Mouse (Mus musculus): ENCODE results near the gene Ubr2. TPM values are rescaled to one million over a fixed set of nuclear protein-coding genes. Genes with fewer than 3 reads are reported as not detected.

Ubr2 gene
- total and polyA plus RNA-seq, 2 experiments from 2014 or later: 7.8 to 23.1 TPM

GRCm38 (mm10) chr17:47005741-47006405, 4.5 kb downstream of the Ubr2 start:
- DNase-seq (no peak), ATAC-seq (no peak)
- 70% methylated on average over 7 of the region's 7 CpGs for WGBS
- Histone ChIP-seq H3K9ac (no peak overlapping the region), H3K4me2 (ENCODE audit: low read depth) (no peak overlapping the region), H3K4me1 (ENCODE audit: insufficient read depth) (peaks cover 6% of the 10 kb centered on the region; the same call in 1 of the 2 replicates), H3K9me3 (ENCODE audit: low read length) (no peaks in the 10 kb centered on the region), H3K36me3 (ENCODE audit: insufficient read depth) (peaks cover 6% of the 10 kb centered on the region; the same call in 1 of the 2 replicates), H3K27me3 (ENCODE audit: insufficient read depth, low read length) (no peaks in the 10 kb centered on the region), H3K4me3 (ENCODE audit: low read depth, low read length) (no peak overlapping the region), H3K27ac (ENCODE audit: low read depth, low read length) (no peak overlapping the region)
- TF ChIP-seq CTCF (IDR thresholded peaks at IDR 0.05; ENCODE audit: low read depth): no peak

GRCm38 (mm10) chr17:47003305-47003704, 7.1 kb downstream of the Ubr2 start:
- H3K4me1 ChIP-seq (ENCODE audit: insufficient read depth): no peaks in the 10 kb centered on the region
- no peak overlapping the region for H3K9ac ChIP-seq
- H3K4me3 ChIP-seq (ENCODE audit: low read depth, low read length): no peak overlapping the region
- H3K27ac ChIP-seq (ENCODE audit: low read depth, low read length): no peak overlapping the region
- no peaks in the 10 kb centered on the region for H3K9me3 ChIP-seq (ENCODE audit: low read length)
- peaks cover 28% of the 10 kb centered on the region for H3K36me3 ChIP-seq (ENCODE audit: insufficient read depth)
- no peak for TF ChIP-seq CTCF (IDR thresholded peaks at IDR 0.05; ENCODE audit: low read depth)
- no peak for ATAC-seq
- WGBS: 88% methylated on average over 8 of the region's 8 CpGs
- DNase-seq: no peak
- no peaks in the 10 kb centered on the region for H3K27me3 ChIP-seq (ENCODE audit: insufficient read depth, low read length)
- H3K4me2 ChIP-seq (ENCODE audit: low read depth): no peak overlapping the region

- no peaks in the 10 kb centered on the region for H3K4me1 ChIP-seq (ENCODE audit: insufficient read depth)
- H3K36me3 ChIP-seq (ENCODE audit: insufficient read depth): peaks cover 37% of the 10 kb centered on the region
- H3K27me3 ChIP-seq (ENCODE audit: insufficient read depth, low read length): no peaks in the 10 kb centered on the region
- no peaks in the 10 kb centered on the region for H3K9me3 ChIP-seq (ENCODE audit: low read length)
- TF ChIP-seq CTCF (IDR thresholded peaks at IDR 0.05; ENCODE audit: low read depth): no peak
- DNase-seq (no peak), ATAC-seq (no peak)
- 88% methylated on average over 5 of the region's 5 CpGs for WGBS
- H3K4me2 ChIP-seq (ENCODE audit: low read depth): no peak overlapping the region
- H3K27ac ChIP-seq (ENCODE audit: low read depth, low read length): no peak overlapping the region
- no peak overlapping the region for H3K9ac ChIP-seq
- H3K4me3 ChIP-seq (ENCODE audit: low read depth, low read length): no peak overlapping the region
These were observed 8.0 kb downstream of the Ubr2 start for GRCm38 (mm10) chr17:47002401-47002800.

- ATAC-seq (no peak), DNase-seq (no peak)
- peaks cover 46% of the 10 kb centered on the region for H3K36me3 ChIP-seq (ENCODE audit: insufficient read depth)
- H3K4me2 ChIP-seq (ENCODE audit: low read depth): no peak overlapping the region
- H3K4me1 ChIP-seq (ENCODE audit: insufficient read depth): no peaks in the 10 kb centered on the region
- H3K4me3 ChIP-seq (ENCODE audit: low read depth, low read length): no peak overlapping the region
- H3K9me3 ChIP-seq (ENCODE audit: low read length): no peaks in the 10 kb centered on the region
- 94% methylated on average over 4 of the region's 4 CpGs for WGBS
- no peak for TF ChIP-seq CTCF (IDR thresholded peaks at IDR 0.05; ENCODE audit: low read depth)
- H3K9ac ChIP-seq: no peak overlapping the region
- no peak overlapping the region for H3K27ac ChIP-seq (ENCODE audit: low read depth, low read length)
- H3K27me3 ChIP-seq (ENCODE audit: insufficient read depth, low read length): no peaks in the 10 kb centered on the region
These were observed 11.5 kb downstream of the Ubr2 start for GRCm38 (mm10) chr17:46998840-46999239.

- Histone ChIP-seq H3K4me3 (ENCODE audit: low read depth, low read length) (no peak overlapping the region), H3K27me3 (ENCODE audit: insufficient read depth, low read length) (no peaks in the 10 kb centered on the region), H3K9ac (no peak overlapping the region), H3K27ac (ENCODE audit: low read depth, low read length) (no peak overlapping the region), H3K9me3 (ENCODE audit: low read length) (no peaks in the 10 kb centered on the region), H3K36me3 (ENCODE audit: insufficient read depth) (peaks cover 63% of the 10 kb centered on the region), H3K4me1 (ENCODE audit: insufficient read depth) (no peaks in the 10 kb centered on the region), H3K4me2 (ENCODE audit: low read depth) (no peak overlapping the region)
- DNase-seq (no peak), ATAC-seq (no peak)
- 86% methylated on average over 7 of the region's 7 CpGs for WGBS
- TF ChIP-seq CTCF (IDR thresholded peaks at IDR 0.05; ENCODE audit: low read depth): no peak
These were observed 13.9 kb downstream of the Ubr2 start for GRCm38 (mm10) chr17:46996484-46996883.

- DNase-seq: no peak
- 81% methylated on average over 3 of the region's 3 CpGs for WGBS
- no peak overlapping the region for H3K9ac ChIP-seq
- H3K27ac ChIP-seq (ENCODE audit: low read depth, low read length): no peak overlapping the region
- H3K9me3 ChIP-seq (ENCODE audit: low read length): no peaks in the 10 kb centered on the region
- no peak overlapping the region for H3K4me3 ChIP-seq (ENCODE audit: low read depth, low read length)
- no peaks in the 10 kb centered on the region for H3K27me3 ChIP-seq (ENCODE audit: insufficient read depth, low read length)
- ATAC-seq: no peak
- no peak for TF ChIP-seq CTCF (IDR thresholded peaks at IDR 0.05; ENCODE audit: low read depth)
- no peaks in the 10 kb centered on the region for H3K4me1 ChIP-seq (ENCODE audit: insufficient read depth)
- no peak overlapping the region for H3K4me2 ChIP-seq (ENCODE audit: low read depth)
- H3K36me3 ChIP-seq (ENCODE audit: insufficient read depth): peaks cover 63% of the 10 kb centered on the region
These were observed 14.7 kb downstream of the Ubr2 start for GRCm38 (mm10) chr17:46995621-46996020.

GRCm38 (mm10) chr17:46994641-46995398, 15.5 kb downstream of the Ubr2 start:
- ATAC-seq (no peak), DNase-seq (no peak)
- Histone ChIP-seq H3K9ac (no peak overlapping the region), H3K27ac (ENCODE audit: low read depth, low read length) (no peak overlapping the region), H3K4me1 (ENCODE audit: insufficient read depth) (no peaks in the 10 kb centered on the region), H3K36me3 (ENCODE audit: insufficient read depth) (peaks cover 63% of the 10 kb centered on the region), H3K9me3 (ENCODE audit: low read length) (no peaks in the 10 kb centered on the region), H3K4me2 (ENCODE audit: low read depth) (no peak overlapping the region), H3K27me3 (ENCODE audit: insufficient read depth, low read length) (no peaks in the 10 kb centered on the region), H3K4me3 (ENCODE audit: low read depth, low read length) (no peak overlapping the region)
- WGBS: 85% methylated on average over 10 of the region's 10 CpGs
- TF ChIP-seq CTCF (IDR thresholded peaks at IDR 0.05; ENCODE audit: low read depth): no peak
